Mouse (Mus musculus) CH12.LX (cell line): Measurements from ENCODE around the gene Tmem209. TPM values are rescaled to one million over a fixed set of nuclear protein-coding genes. Genes with fewer than 3 reads are reported as not detected.

Experiments used
- DNase-seq: peaks from one replicate; pipeline ENCODE4 v3.0.0-alpha.2; 2013; ENCODE audit errors: extremely low read depth
- H3K27ac ChIP-seq: 2 replicates; pipeline ENCODE4 v1.5.1; 2012; ENCODE audit warnings: low read depth, mild to moderate bottlenecking, control low read depth, moderate library complexity; ENCODE audit not compliant: insufficient read depth
- H3K27me3 ChIP-seq: replicated peaks from 2 replicates; pipeline ENCODE3; 2012; ENCODE audit warnings: inconsistent platforms
- H3K36me3 ChIP-seq, 2 experiments: replicated peaks in 1 of 2; 2 replicates each; pipeline versions ENCODE3 to v1.6.1; 2012; ENCODE audit warnings: inconsistent platforms in 1 of 2, low read length in 1 of 2, mild to moderate bottlenecking in 1 of 2, mixed read lengths in 1 of 2, moderate library complexity in 1 of 2; ENCODE audit not compliant: control insufficient read depth in 1 of 2, insufficient read depth in 1 of 2
- H3K4me1 ChIP-seq, 2 experiments: 2 replicates each; pipeline ENCODE4 v1.6.1; 2012; ENCODE audit warnings: inconsistent platforms in 1 of 2, moderate library complexity in 1 of 2; ENCODE audit not compliant: insufficient read depth in 2 of 2, control insufficient read depth in 1 of 2
- H3K4me2 ChIP-seq: 2 replicates; pipeline ENCODE4 v1.6.1; 2012; ENCODE audit warnings: low read depth, mild to moderate bottlenecking, control low read depth; ENCODE audit not compliant: poor library complexity, insufficient read depth, severe bottlenecking
- H3K4me3 ChIP-seq, 3 experiments: fragments of 150-350 bp in 1 of 3; sonication (generic) in 1 of 3; replicated peaks in 1 of 3; 2 replicates each; pipeline versions ENCODE3 to v1.5.1; 2011 to 2012; ENCODE audit warnings: low read depth in 2 of 3, low read length in 2 of 3, mild to moderate bottlenecking in 2 of 3, moderate library complexity in 2 of 3, control low read depth in 1 of 3, improper control_type of control experiment in 1 of 3, inconsistent platforms in 1 of 3, mixed read lengths in 1 of 3; ENCODE audit not compliant: poor library complexity in 1 of 3
- H3K79me2 ChIP-seq: replicated peaks from 2 replicates; pipeline ENCODE4 v1.6.1; 2012; ENCODE audit warnings: mild to moderate bottlenecking, moderate library complexity; ENCODE audit not compliant: control insufficient read depth, poor library complexity, insufficient read depth, severe bottlenecking; ENCODE audit errors: extremely low read depth
- H3K9ac ChIP-seq: 2 replicates; pipeline ENCODE4 v1.6.1; 2012; ENCODE audit warnings: low read depth, mild to moderate bottlenecking, control low read depth, moderate library complexity; ENCODE audit not compliant: insufficient read depth
- H3K9me3 ChIP-seq: replicated peaks from 2 replicates; pipeline ENCODE3; 2012; ENCODE audit warnings: low read length, inconsistent platforms, mixed read lengths
- BHLHE40 ChIP-seq: IDR thresholded peaks from 2 replicates; pipeline ENCODE4 v1.6.1; 2011; ENCODE audit warnings: mild to moderate bottlenecking, low read depth, low read length, improper control_type of control experiment
- CHD1 ChIP-seq: IDR thresholded peaks from 2 replicates; pipeline ENCODE4 v1.6.1; 2012; ENCODE audit warnings: low read depth, low read length, improper control_type of control experiment, inconsistent platforms
- CTCF ChIP-seq, 2 experiments: IDR thresholded peaks in 1 of 2; conservative IDR thresholded peaks in 1 of 2; 2 replicates each; pipeline ENCODE4 v1.5.1; 2011 to 2012; ENCODE audit warnings: low read depth in 2 of 2, low read length in 2 of 2, improper control_type of control experiment in 1 of 2, inconsistent platforms in 1 of 2, mild to moderate bottlenecking in 1 of 2, moderate library complexity in 1 of 2
- E2F4 ChIP-seq: IDR thresholded peaks from 2 replicates; pipeline ENCODE4 v1.6.1; 2011; ENCODE audit warnings: low read depth, low read length, improper control_type of control experiment; ENCODE audit not compliant: insufficient replicate concordance
- ETS1 ChIP-seq: conservative IDR thresholded peaks from 2 replicates; pipeline ENCODE4 v1.6.1; 2012; ENCODE audit warnings: low read depth, mild to moderate bottlenecking, inconsistent platforms, low read length, improper control_type of control experiment, moderate library complexity
- HCFC1 ChIP-seq: IDR thresholded peaks from 2 replicates; pipeline ENCODE4 v1.6.1; 2012; ENCODE audit warnings: low read depth, mild to moderate bottlenecking, inconsistent platforms, low read length, improper control_type of control experiment
- IRF4 ChIP-seq: IDR thresholded peaks from 2 replicates; pipeline ENCODE4 v1.6.1; 2014; ENCODE audit warnings: low read depth, mild to moderate bottlenecking, inconsistent platforms, low read length, improper control_type of control experiment
- JUND ChIP-seq: conservative IDR thresholded peaks from 2 replicates; pipeline ENCODE4 v1.6.1; 2011; ENCODE audit warnings: low read depth, low read length, improper control_type of control experiment
- MAFK ChIP-seq: IDR thresholded peaks from 2 replicates; pipeline ENCODE4 v1.6.1; 2011; ENCODE audit warnings: low read length, improper control_type of control experiment; ENCODE audit not compliant: insufficient replicate concordance
- MAZ ChIP-seq: IDR thresholded peaks from 2 replicates; pipeline ENCODE4 v1.6.1; 2012; ENCODE audit warnings: low read depth, mild to moderate bottlenecking, inconsistent platforms, low read length, improper control_type of control experiment, moderate library complexity
- MXI1 ChIP-seq: IDR thresholded peaks from 2 replicates; pipeline ENCODE4 v1.6.1; 2011; ENCODE audit warnings: mild to moderate bottlenecking, low read depth, low read length, improper control_type of control experiment
- MYC ChIP-seq: IDR thresholded peaks from 2 replicates; pipeline ENCODE4 v1.6.1; 2011; ENCODE audit warnings: low read depth, mild to moderate bottlenecking, improper control_type of control experiment, low read length
- PAX5 ChIP-seq: IDR thresholded peaks from 2 replicates; pipeline ENCODE4 v1.6.1; 2012; ENCODE audit warnings: low read length, inconsistent platforms, mixed read lengths
- POLR2A ChIP-seq: IDR thresholded peaks from 2 replicates; pipeline ENCODE4 v1.6.1; 2011; ENCODE audit warnings: low read depth, mild to moderate bottlenecking, improper control_type of control experiment, low read length
- RAD21 ChIP-seq: IDR thresholded peaks from 2 replicates; pipeline ENCODE4 v1.6.1; 2011; ENCODE audit warnings: low read depth, mild to moderate bottlenecking, low read length, improper control_type of control experiment, moderate library complexity
- RCOR1 ChIP-seq: conservative IDR thresholded peaks from 2 replicates; pipeline ENCODE4 v1.6.1; 2012; ENCODE audit warnings: low read depth, mild to moderate bottlenecking, inconsistent platforms, low read length, improper control_type of control experiment
- SIN3A ChIP-seq: IDR thresholded peaks from 2 replicates; pipeline ENCODE4 v1.6.1; 2012; ENCODE audit warnings: low read length, improper control_type of control experiment, inconsistent platforms
- TBP ChIP-seq: conservative IDR thresholded peaks from 2 replicates; pipeline ENCODE4 v1.6.1; 2011; ENCODE audit warnings: low read depth, low read length, improper control_type of control experiment
- TCF12 ChIP-seq: IDR thresholded peaks from 2 replicates; pipeline ENCODE4 v1.6.1; 2014; ENCODE audit warnings: low read depth, mild to moderate bottlenecking, inconsistent platforms, low read length, improper control_type of control experiment
- UBTF ChIP-seq: IDR thresholded peaks from 2 replicates; pipeline ENCODE4 v1.6.1; 2012; ENCODE audit warnings: low read depth, mild to moderate bottlenecking, inconsistent platforms, low read length, improper control_type of control experiment, moderate library complexity
- USF1 ChIP-seq: IDR thresholded peaks from 2 replicates; pipeline ENCODE4 v1.6.1; 2014; ENCODE audit warnings: low read depth, mild to moderate bottlenecking, inconsistent platforms, low read length, improper control_type of control experiment
- ZKSCAN1 ChIP-seq: IDR thresholded peaks from 2 replicates; pipeline ENCODE4 v1.6.1; 2012; ENCODE audit warnings: low read depth, inconsistent platforms, low read length, improper control_type of control experiment, borderline replicate concordance
- ZMIZ1 ChIP-seq: IDR thresholded peaks from 2 replicates; pipeline ENCODE4 v1.6.1; 2012; ENCODE audit warnings: low read depth, mild to moderate bottlenecking, inconsistent platforms, low read length, improper control_type of control experiment
- ZNF384 ChIP-seq: IDR thresholded peaks from 2 replicates; pipeline ENCODE4 v1.6.1; 2012; ENCODE audit warnings: low read depth, low read length, improper control_type of control experiment, inconsistent platforms
- dilution Hi-C: fragments of 300-500 bp; cut with MboI; formaldehyde crosslinking; loops from 2 replicates; pipeline ENCODE4 v1.14.3; 2020; ENCODE audit warnings: low sequenced_read_pairs; ENCODE audit not compliant: extremely low pct_unique_long_range_greater_than_20kb, extremely low pct_ligation_motif_present
- in situ Hi-C: fragments of 300-500 bp; cut with MboI; formaldehyde crosslinking; loops from 3 replicates; pipeline ENCODE4 v1.14.3; 2019; ENCODE audit warnings: low sequenced_read_pairs, low pct_ligation_motif_present, low pct_unique_long_range_greater_than_20kb, mixed read lengths
- polyA plus RNA-seq: library from polyadenylated mRNA; unstranded; fragments of >175 nt; gene quantifications from 2 replicates; pipeline ENCODE4 v1.2.1, GENCODE M21; 2012; ENCODE audit warnings: low read depth; ENCODE audit not compliant: insufficient read length
- total RNA-seq, 2 experiments: library from RNA; depleted of rRNA; stranded (reverse); fragments of 300-350 nt in 1 of 2; fragments of >200 nt in 1 of 2; gene quantifications; 2 replicates each; pipeline ENCODE4 v1.2.3; 2012 to 2014

Tmem209 gene
- total and polyA plus RNA-seq, 3 experiments = 27.1 to 59.2 (median 53.3) TPM

DNA sequence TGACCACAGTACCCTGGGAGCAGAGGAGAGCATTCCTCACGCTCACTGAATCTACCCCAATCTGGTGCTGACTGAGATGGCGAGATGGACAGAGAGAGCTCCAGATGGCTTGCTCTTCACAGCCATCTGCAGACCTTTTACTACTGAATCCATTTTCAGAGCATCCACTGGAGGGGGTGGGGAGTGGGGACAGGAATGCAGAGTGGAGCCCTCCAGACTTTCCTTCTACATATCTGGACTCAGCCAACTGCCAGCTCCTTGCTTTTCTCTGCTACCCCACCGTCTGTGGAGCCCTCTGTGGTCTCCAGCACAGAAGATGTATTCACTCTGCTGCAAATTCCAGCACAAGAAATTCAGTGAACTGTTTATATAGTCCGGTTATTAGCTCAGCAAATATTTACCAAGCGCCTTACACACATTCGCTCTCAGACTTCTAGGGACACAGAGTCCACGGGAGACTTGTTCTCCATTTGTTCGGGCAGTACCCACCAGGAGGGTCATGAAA lies 32.3 kb downstream of the Tmem209 start:
- in situ Hi-C loops = no loop called here
- H3K27ac ChIP-seq = no peak overlapping the region

DNA sequence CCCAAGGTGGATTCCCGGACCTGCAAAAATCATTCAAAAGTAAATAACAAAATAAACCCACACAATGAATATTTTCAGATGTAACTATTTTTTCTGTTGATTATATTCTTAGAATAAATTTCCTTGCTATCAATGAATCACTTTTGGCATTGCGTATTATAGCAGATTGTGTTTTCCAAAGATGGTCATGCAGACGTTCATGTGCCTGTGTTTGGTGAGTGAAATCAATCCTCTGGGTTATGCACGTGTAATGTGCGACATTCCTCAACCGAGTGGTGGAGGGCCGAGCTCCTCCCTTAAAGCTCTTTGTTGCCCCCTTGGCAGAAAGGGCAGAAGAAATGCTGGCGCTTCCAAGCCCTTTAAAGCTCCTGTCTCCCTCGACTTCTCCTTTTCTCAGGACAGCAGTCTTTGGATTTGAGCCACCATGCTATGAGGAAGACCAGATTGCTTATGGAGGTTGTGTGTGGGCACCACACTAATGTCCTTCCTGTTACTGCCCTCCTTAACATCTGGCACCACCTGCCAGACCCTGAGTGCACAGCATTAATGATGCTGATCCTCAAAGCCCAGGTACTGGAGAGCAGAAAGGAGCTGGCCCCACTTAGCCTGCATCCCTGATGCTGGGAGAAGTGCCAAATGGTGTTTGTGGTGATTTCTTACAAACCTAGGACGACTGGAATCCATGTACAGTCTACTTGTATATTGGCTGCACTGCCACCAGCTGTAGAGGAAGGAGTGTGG lies 33.4 kb downstream of the Tmem209 start:
- H3K27ac ChIP-seq = no peak overlapping the region
- H3K4me1 ChIP-seq = no peaks in the 10 kb centered on the region
- H3K27me3 ChIP-seq = no peaks in the 10 kb centered on the region
- TF ChIP-seq CHD1 (no peak), MAFK (no peak), RCOR1 (no peak), RAD21 (no peak), ZMIZ1 (no peak), MXI1 (no peak), HCFC1 (no peak), BHLHE40 (no peak), POLR2A (no peak), TCF12 (no peak), MAZ (no peak), JUND (no peak), ZNF384 (no peak), TBP (no peak), MYC (no peak), IRF4 (no peak)
- no peak overlapping the region for H3K9ac ChIP-seq
- DNase-seq = no peak
- dilution Hi-C loops = no loop called here
- H3K4me2 ChIP-seq = no peak overlapping the region
- in situ Hi-C loops = no loop called here
- H3K4me3 ChIP-seq = no peak overlapping the region
- H3K9me3 ChIP-seq = no peaks in the 10 kb centered on the region
- H3K36me3 ChIP-seq = peaks cover 32 to 52% of the 10 kb centered on the region in 2 experiments
- H3K79me2 ChIP-seq = no peaks in the 10 kb centered on the region

More for the DNA sequence above, 32.3 kb downstream of the Tmem209 start:
- no peak for DNase-seq
- TF ChIP-seq TBP (no peak), CTCF (conservative IDR thresholded peaks at IDR 0.05 in 1 of 2, IDR thresholded peaks at IDR 0.05 in 1 of 2; ENCODE audit: low read depth in 2 of 2, low read length in 2 of 2) (no peak), SIN3A (no peak), PAX5 (no peak), ZNF384 (no peak), MAFK (no peak), ZKSCAN1 (no peak), ETS1 (no peak), E2F4 (no peak), POLR2A (no peak), UBTF (no peak), USF1 (no peak)
- H3K9ac ChIP-seq = no peak overlapping the region
- no peaks in the 10 kb centered on the region for H3K79me2 ChIP-seq
- no peak overlapping the region for H3K4me3 ChIP-seq
- H3K4me1 ChIP-seq = no peaks in the 10 kb centered on the region
- H3K4me2 ChIP-seq = no peak overlapping the region
- H3K36me3 ChIP-seq = peaks cover 34 to 62% of the 10 kb centered on the region in 2 experiments
- no peaks in the 10 kb centered on the region for H3K9me3 ChIP-seq
- no peaks in the 10 kb centered on the region for H3K27me3 ChIP-seq
- dilution Hi-C loops = no loop called here
